Mouse (Mus musculus) macrophage (primary cell): ENCODE data around the gene Tnfrsf9. TPM values are rescaled to one million over a fixed set of nuclear protein-coding genes. Genes with fewer than 3 reads are reported as not detected.

Source experiments
- H3K27ac ChIP-seq: fragments of 350-480 bp; formaldehyde crosslinking; 2 replicates; pipeline ENCODE4 v1.9.0; 2021
- H3K36me3 ChIP-seq: fragments of 350-480 bp; formaldehyde crosslinking; 2 replicates; pipeline ENCODE4 v1.9.0; 2021; ENCODE audit errors: inconsistent target
- H3K4me3 ChIP-seq: fragments of 350-480 bp; formaldehyde crosslinking; 2 replicates; pipeline ENCODE4 v1.9.0; 2021; ENCODE audit errors: inconsistent target
- H3K79me2 ChIP-seq: fragments of 350-480 bp; formaldehyde crosslinking; 2 replicates; pipeline ENCODE4 v1.9.0; 2021; ENCODE audit errors: inconsistent target
- WGBS: methylation state at CpG from one replicate; pipeline ENCODE4 v1.1.7; 2026; ENCODE audit warnings: inconsistent platforms; ENCODE audit not compliant: missing documents; 5-methylcytosine and 5-hydroxymethylcytosine counted together
- polyA plus RNA-seq: library from polyadenylated mRNA; stranded (reverse); fragments of 250-400 nt; gene quantifications from 3 replicates; pipeline ENCODE4 v1.2.4, GENCODE M21; 2018; ENCODE audit warnings: inconsistent platforms

Tnfrsf9 gene
- polyA plus RNA-seq, 1 experiment from 2014 or later: 0.17 TPM

- no peak overlapping the region for H3K4me3 ChIP-seq
- WGBS: 81% methylated on average over 8 of the region's 8 CpGs
- H3K36me3 ChIP-seq: no peaks in the 10 kb centered on the region
- no peak overlapping the region for H3K27ac ChIP-seq
- no peaks in the 10 kb centered on the region for H3K79me2 ChIP-seq
Observed at GRCm38 (mm10) chr4:150968956-150969355, 54.6 kb downstream of the Tnfrsf9 start.

GRCm38 (mm10) chr4:150973264-150973663, 58.9 kb downstream of the Tnfrsf9 start:
- no peak overlapping the region for H3K4me3 ChIP-seq
- H3K79me2 ChIP-seq: no peaks in the 10 kb centered on the region
- H3K36me3 ChIP-seq: no peaks in the 10 kb centered on the region
- 81% methylated on average over 8 of the region's 8 CpGs for WGBS
- H3K27ac ChIP-seq: no peak overlapping the region

GRCm38 (mm10) chr4:150975145-150975544, 60.8 kb downstream of the Tnfrsf9 start:
- 0% methylated on average over 1 of the region's 1 CpGs for WGBS
- H3K27ac ChIP-seq: no peak overlapping the region
- H3K4me3 ChIP-seq: no peak overlapping the region
- H3K36me3 ChIP-seq: no peaks in the 10 kb centered on the region
- H3K79me2 ChIP-seq: no peaks in the 10 kb centered on the region

GRCm38 (mm10) chr4:150978156-150978910, 64.0 kb downstream of the Tnfrsf9 start:
- no peak overlapping the region for H3K4me3 ChIP-seq
- no peak overlapping the region for H3K27ac ChIP-seq
- no peaks in the 10 kb centered on the region for H3K79me2 ChIP-seq
- 93% methylated on average over 21 of the region's 21 CpGs for WGBS
- H3K36me3 ChIP-seq: no peaks in the 10 kb centered on the region

- no peaks in the 10 kb centered on the region for H3K79me2 ChIP-seq
- H3K4me3 ChIP-seq: no peak overlapping the region
- no peak overlapping the region for H3K27ac ChIP-seq
- 88% methylated on average over 7 of the region's 9 CpGs for WGBS
- no peaks in the 10 kb centered on the region for H3K36me3 ChIP-seq
Observed at GRCm38 (mm10) chr4:150979455-150979854, 65.1 kb downstream of the Tnfrsf9 start.

- WGBS: 79% methylated on average over 5 of the region's 5 CpGs
- Histone ChIP-seq H3K36me3 (no peaks in the 10 kb centered on the region), H3K4me3 (no peak overlapping the region), H3K79me2 (no peaks in the 10 kb centered on the region), H3K27ac (no peak overlapping the region)
Observed at GRCm38 (mm10) chr4:150980153-150980552, 65.8 kb downstream of the Tnfrsf9 start.

- 47% methylated on average over 5 of the region's 6 CpGs for WGBS
- H3K4me3 ChIP-seq: no peak overlapping the region
- no peak overlapping the region for H3K27ac ChIP-seq
- H3K36me3 ChIP-seq: no peaks in the 10 kb centered on the region
- H3K79me2 ChIP-seq: no peaks in the 10 kb centered on the region
Observed at GRCm38 (mm10) chr4:150990148-150990547, 75.8 kb downstream of the Tnfrsf9 start.

Other genes with a start within 250 kb of the Tnfrsf9 start
- 4.5 to 7.1 TPM (median 5.5 TPM) in 3 replicates for gene Errfi1, start 60.6 kb upstream of the Tnfrsf9 start, polyA plus RNA-seq
- gene Park7, start 125 bp upstream of the Tnfrsf9 start, polyA plus RNA-seq: 102 to 170 TPM (median 110 TPM) in 3 replicates
- not detected in 3 replicates for gene Uts2, start 82.5 kb downstream of the Tnfrsf9 start, polyA plus RNA-seq
- 0.85 to 6.5 TPM (median 1.4 TPM) in 3 replicates for gene Per3, start 130.1 kb downstream of the Tnfrsf9 start, polyA plus RNA-seq
- 106 to 130 TPM (median 123 TPM) in 3 replicates for gene Vamp3, start 143.4 kb downstream of the Tnfrsf9 start, polyA plus RNA-seq
- gene Gm13090, start 175.0 kb downstream of the Tnfrsf9 start, polyA plus RNA-seq: not detected in 3 replicates